Mouse (Mus musculus): ENCODE measurements at regions not wholly inside any gene's neighbourhood (a gene's known extent, or its start where the extent isn't known, plus 50 kb on each side); places are given as distances from the start of the nearest gene placed in this dataset.

GRCm38 (mm10) chr2:166343551-166344340 is 188.3 kb upstream of the Sulf2 start:
- no peaks in the 10 kb centered on the region for H3K27me3 ChIP-seq (ENCODE audit: control insufficient read depth, insufficient read depth, low read length)
- H3K4me2 ChIP-seq (ENCODE audit: low read depth) = no peak overlapping the region
- 49% methylated on average over 10 of the region's 10 CpGs for WGBS (ENCODE audit: insufficient replicate concordance)
- no peak overlapping the region for H3K9ac ChIP-seq (replicated peaks)
- H3K4me3 ChIP-seq (ENCODE audit: insufficient read depth in 1 of 2, low read depth in 2 of 2, low read length in 2 of 2) = no peak overlapping the region
- DNase-seq (ENCODE audit: low read depth in 3 of 3, low spot score in 3 of 3) (no peak), ATAC-seq (ENCODE audit: insufficient read depth) (no peak)
- TF ChIP-seq EP300 (IDR thresholded peaks at IDR 0.05; ENCODE audit: low read depth) (no peak), CTCF (IDR thresholded peaks at IDR 0.05; ENCODE audit: low read depth) (no peak)
- H3K4me1 ChIP-seq (replicated peaks; ENCODE audit: control insufficient read depth in 2 of 2, insufficient read depth in 2 of 2, low read length in 1 of 2) = no peaks in the 10 kb centered on the region; a peak in 1 of 4 replicates
- no peaks in the 10 kb centered on the region for H3K36me3 ChIP-seq (replicated peaks; ENCODE audit: control insufficient read depth, insufficient read depth, low read depth)
- H3K27ac ChIP-seq = no peak overlapping the region
- no peaks in the 10 kb centered on the region for H3K9me3 ChIP-seq (ENCODE audit: control insufficient read depth, low read length)

DNA sequence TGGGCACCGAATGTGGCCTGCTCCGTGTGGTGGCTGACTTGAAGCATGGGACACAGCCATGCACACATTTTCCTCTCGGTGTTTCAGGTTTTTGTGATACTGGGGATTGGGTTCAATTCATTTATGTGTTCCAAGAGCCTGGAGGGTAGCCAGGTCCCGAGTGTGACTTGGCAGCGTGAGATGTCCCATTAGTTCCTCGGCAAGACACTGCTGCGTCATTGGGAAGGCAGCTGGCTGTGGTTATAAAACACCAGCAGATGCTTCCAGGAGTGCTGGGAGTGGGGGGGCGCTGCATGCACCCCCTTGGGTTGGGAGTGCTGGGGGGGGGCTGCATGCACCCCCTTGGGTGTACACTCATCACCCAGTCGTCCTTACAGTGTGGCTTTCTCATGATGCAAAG is 186.9 kb upstream of the Sulf2 start:
- DNase-seq (ENCODE audit: low read depth in 3 of 3, low spot score in 3 of 3) (no peak), ATAC-seq (ENCODE audit: insufficient read depth) (no peak)
- Histone ChIP-seq H3K36me3 (replicated peaks; ENCODE audit: control insufficient read depth, insufficient read depth, low read depth) (no peaks in the 10 kb centered on the region), H3K9ac (replicated peaks) (no peak overlapping the region), H3K4me2 (ENCODE audit: low read depth) (no peak overlapping the region), H3K27ac (no peak overlapping the region), H3K9me3 (ENCODE audit: control insufficient read depth, low read length) (no peaks in the 10 kb centered on the region), H3K4me1 (replicated peaks; ENCODE audit: control insufficient read depth in 2 of 2, insufficient read depth in 2 of 2, low read length in 1 of 2) (no peaks in the 10 kb centered on the region), H3K27me3 (ENCODE audit: control insufficient read depth, insufficient read depth, low read length) (no peaks in the 10 kb centered on the region), H3K4me3 (ENCODE audit: insufficient read depth in 1 of 2, low read depth in 2 of 2, low read length in 2 of 2) (no peak overlapping the region)
- 64% methylated on average over 9 of the region's 9 CpGs for WGBS (ENCODE audit: insufficient replicate concordance)
- no peak for TF ChIP-seq CTCF (IDR thresholded peaks at IDR 0.05; ENCODE audit: low read depth)
- no peak for TF ChIP-seq EP300 (IDR thresholded peaks at IDR 0.05; ENCODE audit: low read depth)

DNA sequence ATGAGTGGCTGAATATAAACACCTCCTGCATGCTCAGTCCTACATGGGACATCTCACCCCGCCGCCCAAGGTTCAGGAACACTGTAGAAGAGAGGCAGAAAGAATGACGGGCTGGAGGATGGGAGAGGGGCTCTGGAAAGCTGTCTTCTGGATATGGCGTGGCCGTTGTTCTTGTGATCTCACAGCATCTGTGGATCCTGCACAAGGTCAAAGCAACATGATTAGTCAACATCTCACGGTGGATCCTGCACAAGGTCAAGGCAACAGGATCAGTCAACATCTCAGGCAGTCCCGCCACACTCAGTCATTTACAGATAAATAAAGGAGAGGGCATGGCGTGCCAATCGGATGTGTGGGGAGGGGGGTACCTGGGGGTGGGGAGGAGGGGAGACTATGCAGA is 184.7 kb upstream of the Sulf2 start:
- Histone ChIP-seq H3K4me3 (ENCODE audit: insufficient read depth in 1 of 2, low read depth in 2 of 2, low read length in 2 of 2) (no peak overlapping the region), H3K9me3 (ENCODE audit: control insufficient read depth, low read length) (no peaks in the 10 kb centered on the region), H3K4me1 (replicated peaks; ENCODE audit: control insufficient read depth in 2 of 2, insufficient read depth in 2 of 2, low read length in 1 of 2) (no peaks in the 10 kb centered on the region), H3K27ac (no peak overlapping the region), H3K36me3 (replicated peaks; ENCODE audit: control insufficient read depth, insufficient read depth, low read depth) (no peaks in the 10 kb centered on the region), H3K9ac (replicated peaks) (no peak overlapping the region), H3K4me2 (ENCODE audit: low read depth) (no peak overlapping the region), H3K27me3 (ENCODE audit: control insufficient read depth, insufficient read depth, low read length) (no peaks in the 10 kb centered on the region)
- DNase-seq (ENCODE audit: low read depth in 3 of 3, low spot score in 3 of 3) (no peak), ATAC-seq (ENCODE audit: insufficient read depth) (no peak)
- TF ChIP-seq CTCF (IDR thresholded peaks at IDR 0.05; ENCODE audit: low read depth) = no peak
- no peak for TF ChIP-seq EP300 (IDR thresholded peaks at IDR 0.05; ENCODE audit: low read depth)
- WGBS (ENCODE audit: insufficient replicate concordance) = 71% methylated on average over 9 of the region's 9 CpGs

- Histone ChIP-seq H3K9me3 (ENCODE audit: control insufficient read depth, low read length) (no peaks in the 10 kb centered on the region), H3K27ac (no peak overlapping the region), H3K36me3 (replicated peaks; ENCODE audit: control insufficient read depth, insufficient read depth, low read depth) (no peaks in the 10 kb centered on the region), H3K27me3 (ENCODE audit: control insufficient read depth, insufficient read depth, low read length) (no peaks in the 10 kb centered on the region), H3K4me1 (replicated peaks; ENCODE audit: control insufficient read depth in 2 of 2, insufficient read depth in 2 of 2, low read length in 1 of 2) (no peaks in the 10 kb centered on the region), H3K4me3 (ENCODE audit: insufficient read depth in 1 of 2, low read depth in 2 of 2, low read length in 2 of 2) (no peak overlapping the region), H3K4me2 (ENCODE audit: low read depth) (no peak overlapping the region), H3K9ac (replicated peaks) (no peak overlapping the region)
- no peak for ATAC-seq (ENCODE audit: insufficient read depth)
- no peak for DNase-seq (ENCODE audit: low read depth in 3 of 3, low spot score in 3 of 3)
- peak; percentile 61 for TF ChIP-seq CTCF (IDR thresholded peaks at IDR 0.05; ENCODE audit: low read depth)
- no peak for TF ChIP-seq EP300 (IDR thresholded peaks at IDR 0.05; ENCODE audit: low read depth)
- 50% methylated on average over 5 of the region's 5 CpGs for WGBS (ENCODE audit: insufficient replicate concordance)
These were observed 184.0 kb upstream of the Sulf2 start for GRCm38 (mm10) chr2:166339427-166339826.

DNA sequence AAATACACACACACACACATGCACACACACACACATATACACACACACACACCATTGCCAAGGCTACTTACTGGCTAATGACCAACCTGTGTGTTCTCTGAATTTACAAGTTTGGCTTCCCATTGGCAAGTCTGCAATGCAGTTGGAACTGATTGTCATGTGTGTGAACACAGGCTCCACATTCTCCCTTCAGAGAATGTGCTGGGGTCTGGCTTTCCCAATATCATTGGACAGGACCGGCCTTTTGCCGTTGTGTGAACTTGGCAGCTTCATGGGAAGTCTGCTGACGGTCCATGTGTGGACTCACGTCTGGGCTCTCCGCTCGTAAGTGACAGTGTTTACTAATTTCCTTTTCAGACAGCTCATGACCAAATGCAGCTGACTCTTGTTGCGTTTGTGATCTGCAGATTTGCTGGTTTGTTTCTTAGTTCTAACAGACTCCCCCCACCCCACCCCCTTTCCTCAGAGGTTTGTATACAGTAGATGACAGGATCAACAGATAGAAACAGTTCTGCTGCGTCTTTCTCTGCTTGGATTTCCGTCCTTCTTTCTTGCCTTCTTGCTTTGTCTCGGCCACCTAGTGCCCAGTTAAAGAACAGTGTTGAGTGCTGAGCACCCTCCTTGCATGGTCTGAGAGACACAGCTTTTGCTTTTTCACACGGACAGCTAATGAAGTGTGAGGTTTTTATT is 183.1 kb upstream of the Sulf2 start:
- no peaks in the 10 kb centered on the region for H3K27me3 ChIP-seq (ENCODE audit: control insufficient read depth, insufficient read depth, low read length)
- WGBS (ENCODE audit: insufficient replicate concordance) = 54% methylated on average over 11 of the region's 11 CpGs
- no peak overlapping the region for H3K4me3 ChIP-seq (ENCODE audit: insufficient read depth in 1 of 2, low read depth in 2 of 2, low read length in 2 of 2)
- no peaks in the 10 kb centered on the region for H3K36me3 ChIP-seq (replicated peaks; ENCODE audit: control insufficient read depth, insufficient read depth, low read depth)
- H3K9ac ChIP-seq (replicated peaks) = no peak overlapping the region
- H3K27ac ChIP-seq = no peak overlapping the region
- DNase-seq (ENCODE audit: low read depth in 3 of 3, low spot score in 3 of 3) = no peak
- H3K4me2 ChIP-seq (ENCODE audit: low read depth) = no peak overlapping the region
- no peaks in the 10 kb centered on the region for H3K9me3 ChIP-seq (ENCODE audit: control insufficient read depth, low read length)
- no peaks in the 10 kb centered on the region for H3K4me1 ChIP-seq (replicated peaks; ENCODE audit: control insufficient read depth in 2 of 2, insufficient read depth in 2 of 2, low read length in 1 of 2)
- TF ChIP-seq EP300 (IDR thresholded peaks at IDR 0.05; ENCODE audit: low read depth) = no peak
- no peak for TF ChIP-seq CTCF (IDR thresholded peaks at IDR 0.05; ENCODE audit: low read depth)
- ATAC-seq (ENCODE audit: insufficient read depth) = no peak
